Mouse (Mus musculus): Measurements from ENCODE around the gene Trp53i13. TPM values are rescaled to one million over a fixed set of nuclear protein-coding genes. Genes with fewer than 3 reads are reported as not detected.

Gene Trp53i13
- polyA plus RNA-seq, 1 experiment from 2014 or later = 12.0 TPM

- Histone ChIP-seq H3K27ac (replicated peaks; ENCODE audit: low read depth, low read length) (no peak overlapping the region), H3K4me2 (ENCODE audit: low read length) (no peak overlapping the region), H3K4me1 (ENCODE audit: control insufficient read depth, insufficient read depth, low read length) (peaks cover 13% of the 10 kb centered on the region), H3K4me3 (replicated peaks; ENCODE audit: low read depth, low read length) (no peak overlapping the region), H3K9me3 (ENCODE audit: control insufficient read depth, low read length) (no peaks in the 10 kb centered on the region), H3K9ac (replicated peaks; ENCODE audit: low read length) (no peak overlapping the region), H3K36me3 (ENCODE audit: control insufficient read depth, insufficient read depth, low read length) (peaks cover 86% of the 10 kb centered on the region), H3K27me3 (ENCODE audit: control insufficient read depth, insufficient read depth, low read length) (no peaks in the 10 kb centered on the region)
- DNase-seq (no peak), ATAC-seq (ENCODE audit: low FRiP score, low TSS enrichment) (no peak)
- 73% methylated on average over 3 of the region's 3 CpGs for WGBS
Measured at GRCm38 (mm10) chr11:77503511-77503910, 12.3 kb downstream of the Trp53i13 start.

GRCm38 (mm10) chr11:77502481-77502880 lies 13.3 kb downstream of the Trp53i13 start:
- no peak for ATAC-seq (ENCODE audit: low FRiP score, low TSS enrichment)
- H3K27me3 ChIP-seq (ENCODE audit: control insufficient read depth, insufficient read depth, low read length) = no peaks in the 10 kb centered on the region
- no peak overlapping the region for H3K27ac ChIP-seq (replicated peaks; ENCODE audit: low read depth, low read length)
- no peak overlapping the region for H3K4me3 ChIP-seq (replicated peaks; ENCODE audit: low read depth, low read length)
- no peaks in the 10 kb centered on the region for H3K9me3 ChIP-seq (ENCODE audit: control insufficient read depth, low read length)
- no peak overlapping the region for H3K9ac ChIP-seq (replicated peaks; ENCODE audit: low read length)
- 88% methylated on average over 6 of the region's 6 CpGs for WGBS
- peaks cover 13% of the 10 kb centered on the region; the same call in 1 of the 2 replicates for H3K4me1 ChIP-seq (ENCODE audit: control insufficient read depth, insufficient read depth, low read length)
- no peak overlapping the region for H3K4me2 ChIP-seq (ENCODE audit: low read length)
- peaks cover 83% of the 10 kb centered on the region for H3K36me3 ChIP-seq (ENCODE audit: control insufficient read depth, insufficient read depth, low read length)
- DNase-seq = no peak

- DNase-seq (no peak), ATAC-seq (ENCODE audit: low FRiP score, low TSS enrichment) (no peak)
- Histone ChIP-seq H3K27ac (replicated peaks; ENCODE audit: low read depth, low read length) (no peak overlapping the region), H3K4me3 (replicated peaks; ENCODE audit: low read depth, low read length) (no peak overlapping the region), H3K36me3 (ENCODE audit: control insufficient read depth, insufficient read depth, low read length) (peaks cover 78% of the 10 kb centered on the region), H3K9ac (replicated peaks; ENCODE audit: low read length) (no peak overlapping the region), H3K4me1 (ENCODE audit: control insufficient read depth, insufficient read depth, low read length) (peaks cover 13% of the 10 kb centered on the region; the same call in 1 of the 2 replicates), H3K4me2 (ENCODE audit: low read length) (no peak overlapping the region), H3K27me3 (ENCODE audit: control insufficient read depth, insufficient read depth, low read length) (no peaks in the 10 kb centered on the region), H3K9me3 (ENCODE audit: control insufficient read depth, low read length) (no peaks in the 10 kb centered on the region)
- 93% methylated on average over 4 of the region's 4 CpGs for WGBS
Measured at GRCm38 (mm10) chr11:77501971-77502370, 13.8 kb downstream of the Trp53i13 start.

GRCm38 (mm10) chr11:77501392-77501791 lies 14.4 kb downstream of the Trp53i13 start:
- H3K4me2 ChIP-seq (ENCODE audit: low read length) = no peak overlapping the region
- no peak overlapping the region for H3K4me3 ChIP-seq (replicated peaks; ENCODE audit: low read depth, low read length)
- DNase-seq = peak; percentile 90
- H3K4me1 ChIP-seq (ENCODE audit: control insufficient read depth, insufficient read depth, low read length) = peaks cover 13% of the 10 kb centered on the region; the same call in 1 of the 2 replicates
- H3K27me3 ChIP-seq (ENCODE audit: control insufficient read depth, insufficient read depth, low read length) = no peaks in the 10 kb centered on the region
- no peaks in the 10 kb centered on the region for H3K9me3 ChIP-seq (ENCODE audit: control insufficient read depth, low read length)
- 17% methylated on average over 5 of the region's 5 CpGs for WGBS
- no peak overlapping the region for H3K9ac ChIP-seq (replicated peaks; ENCODE audit: low read length)
- no peak overlapping the region for H3K27ac ChIP-seq (replicated peaks; ENCODE audit: low read depth, low read length)
- no peak for ATAC-seq (ENCODE audit: low FRiP score, low TSS enrichment)
- H3K36me3 ChIP-seq (ENCODE audit: control insufficient read depth, insufficient read depth, low read length) = peaks cover 72% of the 10 kb centered on the region

- Histone ChIP-seq H3K36me3 (ENCODE audit: control insufficient read depth, insufficient read depth, low read length) (peaks cover 65% of the 10 kb centered on the region), H3K9ac (replicated peaks; ENCODE audit: low read length) (no peak overlapping the region)
Measured at GRCm38 (mm10) chr11:77500361-77501325, 15.1 kb downstream of the Trp53i13 start.

GRCm38 (mm10) chr11:77499354-77499753 lies 16.4 kb downstream of the Trp53i13 start:
- Histone ChIP-seq H3K9ac (replicated peaks; ENCODE audit: low read length) (no peak overlapping the region), H3K36me3 (ENCODE audit: control insufficient read depth, insufficient read depth, low read length) (peaks cover 52% of the 10 kb centered on the region), H3K27me3 (ENCODE audit: control insufficient read depth, insufficient read depth, low read length) (no peaks in the 10 kb centered on the region), H3K4me1 (ENCODE audit: control insufficient read depth, insufficient read depth, low read length) (peaks cover 26% of the 10 kb centered on the region), H3K4me2 (ENCODE audit: low read length) (no peak overlapping the region), H3K9me3 (ENCODE audit: control insufficient read depth, low read length) (no peaks in the 10 kb centered on the region), H3K4me3 (replicated peaks; ENCODE audit: low read depth, low read length) (no peak overlapping the region), H3K27ac (replicated peaks; ENCODE audit: low read depth, low read length) (no peak overlapping the region)
- WGBS = 92% methylated on average over 7 of the region's 7 CpGs
- DNase-seq (no peak), ATAC-seq (ENCODE audit: low FRiP score, low TSS enrichment) (no peak)

More at GRCm38 (mm10) chr11:77500361-77501325, 15.1 kb downstream of the Trp53i13 start:
- peaks cover 13% of the 10 kb centered on the region; the same call in 1 of the 2 replicates for H3K4me1 ChIP-seq (ENCODE audit: control insufficient read depth, insufficient read depth, low read length)
- no peak overlapping the region for H3K4me3 ChIP-seq (replicated peaks; ENCODE audit: low read depth, low read length)
- H3K4me2 ChIP-seq (ENCODE audit: low read length) = no peak overlapping the region
- no peaks in the 10 kb centered on the region for H3K9me3 ChIP-seq (ENCODE audit: control insufficient read depth, low read length)
- peak; percentile 39 for DNase-seq
- no peak for ATAC-seq (ENCODE audit: low FRiP score, low TSS enrichment)
- no peak overlapping the region for H3K27ac ChIP-seq (replicated peaks; ENCODE audit: low read depth, low read length)
- WGBS = 74% methylated on average over 17 of the region's 17 CpGs
- no peaks in the 10 kb centered on the region for H3K27me3 ChIP-seq (ENCODE audit: control insufficient read depth, insufficient read depth, low read length)

- Histone ChIP-seq H3K4me2 (ENCODE audit: low read length) (no peak overlapping the region), H3K27me3 (ENCODE audit: control insufficient read depth, insufficient read depth, low read length) (no peaks in the 10 kb centered on the region), H3K36me3 (ENCODE audit: control insufficient read depth, insufficient read depth, low read length) (peaks cover 43% of the 10 kb centered on the region), H3K4me1 (ENCODE audit: control insufficient read depth, insufficient read depth, low read length) (peaks cover 29% of the 10 kb centered on the region), H3K9me3 (ENCODE audit: control insufficient read depth, low read length) (no peaks in the 10 kb centered on the region), H3K27ac (replicated peaks; ENCODE audit: low read depth, low read length) (peak overlapping the region; percentile 26; the same call in 1 of the 2 replicates), H3K9ac (replicated peaks; ENCODE audit: low read length) (no peak overlapping the region), H3K4me3 (replicated peaks; ENCODE audit: low read depth, low read length) (no peak overlapping the region)
- 63% methylated on average over 12 of the region's 12 CpGs for WGBS
- ATAC-seq (ENCODE audit: low FRiP score, low TSS enrichment) = no peak
- no peak for DNase-seq
Measured at GRCm38 (mm10) chr11:77498261-77499139, 17.3 kb downstream of the Trp53i13 start.

GRCm38 (mm10) chr11:77497851-77498250 lies 17.9 kb downstream of the Trp53i13 start:
- Histone ChIP-seq H3K4me2 (ENCODE audit: low read length) (no peak overlapping the region), H3K4me3 (replicated peaks; ENCODE audit: low read depth, low read length) (no peak overlapping the region), H3K9ac (replicated peaks; ENCODE audit: low read length) (no peak overlapping the region), H3K27ac (replicated peaks; ENCODE audit: low read depth, low read length) (peak overlapping the region; percentile 26; the same call in 1 of the 2 replicates), H3K27me3 (ENCODE audit: control insufficient read depth, insufficient read depth, low read length) (no peaks in the 10 kb centered on the region), H3K36me3 (ENCODE audit: control insufficient read depth, insufficient read depth, low read length) (peaks cover 37% of the 10 kb centered on the region), H3K9me3 (ENCODE audit: control insufficient read depth, low read length) (no peaks in the 10 kb centered on the region), H3K4me1 (ENCODE audit: control insufficient read depth, insufficient read depth, low read length) (peaks cover 29% of the 10 kb centered on the region)
- ATAC-seq (ENCODE audit: low FRiP score, low TSS enrichment) (no peak), DNase-seq (no peak)
- WGBS = 35% methylated on average over 3 of the region's 4 CpGs

Measured in midbrain, embryonic 14.5 days (tissue).